Mouse (Mus musculus) testis, adult 2 months (tissue): ENCODE data around the gene Use1.

Source experiments
- CTCF ChIP-seq: fragments of 200-500 bp; IDR thresholded peaks from 2 replicates; pipeline ENCODE4 v1.5.1; 2012; ENCODE audit warnings: low read depth, mild to moderate bottlenecking, inconsistent platforms, low read length, moderate library complexity; ENCODE audit not compliant: control insufficient read depth, insufficient read depth, insufficient replicate concordance
- POLR2A ChIP-seq: fragments of 200-500 bp; IDR thresholded peaks from 2 replicates; pipeline ENCODE4 v1.6.1; 2012; ENCODE audit warnings: low read depth, mild to moderate bottlenecking, inconsistent platforms, low read length, moderate library complexity; ENCODE audit not compliant: control insufficient read depth

DNA sequence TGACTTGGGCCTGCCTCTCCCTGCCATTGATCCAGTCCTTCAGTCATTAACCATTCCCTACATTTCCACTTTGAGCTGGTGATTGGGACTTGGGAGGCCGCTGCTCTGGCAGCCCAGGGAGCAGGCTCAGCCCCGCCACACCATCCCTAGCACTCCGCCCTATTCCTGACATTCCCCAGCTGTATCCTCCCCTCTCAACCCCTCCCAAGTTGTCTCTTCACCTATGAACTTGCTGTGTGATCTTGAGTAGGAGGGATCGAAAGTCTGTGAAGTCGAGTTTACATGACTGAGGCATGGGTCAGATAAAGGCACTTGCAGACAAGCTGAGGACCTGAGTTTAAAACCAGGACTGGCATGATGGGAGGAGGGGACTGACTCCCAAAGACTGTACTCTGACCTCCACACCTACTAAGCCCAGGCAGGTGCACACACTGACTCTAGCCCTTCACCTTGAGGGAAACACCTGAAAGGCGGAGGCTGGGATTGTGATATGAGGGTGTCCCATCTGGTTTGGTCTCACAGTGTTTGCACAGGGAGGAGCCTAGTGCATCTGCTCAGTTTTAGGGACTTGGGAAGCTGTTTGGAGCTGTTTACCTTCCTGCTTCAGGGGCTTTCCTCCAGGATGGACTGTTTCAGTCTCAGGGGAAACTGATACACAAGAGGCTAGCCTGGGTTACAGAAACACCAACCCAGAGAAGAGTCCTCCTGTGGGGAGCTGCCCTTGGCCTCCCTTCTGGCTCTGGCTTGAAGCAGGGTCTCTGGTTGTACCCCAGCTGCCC is 36.6 kb downstream of the Use1 start:
- TF ChIP-seq POLR2A (no peak), CTCF (no peak)
